Mouse (Mus musculus) lung, postnatal 0 days (tissue): Measurements from ENCODE around the gene Adam15. TPM values are rescaled to one million over a fixed set of nuclear protein-coding genes. Genes with fewer than 3 reads are reported as not detected.
A peak's percentile ranks its signal among the peaks of the same experiment; 100 is the strongest.

Experiments
- ATAC-seq: fragments of 200-750 bp; cut with Nextera tagmentation; 2 replicates; pipeline ENCODE4 v1.8.0; 2017; ENCODE audit warnings: moderate library complexity
- DNase-seq: peaks from one replicate; pipeline ENCODE4 v3.0.0-alpha.2; 2016; ENCODE audit warnings: low spot score
- H3K27ac ChIP-seq: fragments of 300-500 bp; sonication (generic); 2 replicates; pipeline ENCODE4 v1.5.1; 2014; ENCODE audit warnings: antibody characterized with exemption, mild to moderate bottlenecking, low read length, mixed read lengths
- H3K27me3 ChIP-seq: fragments of 300-500 bp; sonication (generic); replicated peaks from 2 replicates; pipeline ENCODE4 v1.6.1; 2014; ENCODE audit warnings: low read length, mixed read lengths; ENCODE audit not compliant: insufficient read depth
- H3K36me3 ChIP-seq: fragments of 300-500 bp; sonication (generic); 2 replicates; pipeline ENCODE4 v1.6.1; 2014; ENCODE audit warnings: low read length, mixed read lengths; ENCODE audit not compliant: insufficient read depth
- H3K4me1 ChIP-seq: fragments of 300-500 bp; sonication (generic); 2 replicates; pipeline ENCODE4 v1.6.1; 2014; ENCODE audit warnings: antibody characterized with exemption, low read depth, low read length, mixed read lengths; ENCODE audit not compliant: insufficient read depth
- H3K4me2 ChIP-seq: fragments of 300-500 bp; sonication (generic); replicated peaks from 2 replicates; pipeline ENCODE4 v1.6.1; 2014; ENCODE audit warnings: low read depth, mild to moderate bottlenecking, low read length, moderate library complexity, mixed read lengths
- H3K4me3 ChIP-seq: fragments of 300-500 bp; sonication (generic); 2 replicates; pipeline ENCODE4 v1.5.1; 2014; ENCODE audit warnings: low read depth, low read length
- H3K9ac ChIP-seq: fragments of 300-500 bp; sonication (generic); replicated peaks from 2 replicates; pipeline ENCODE4 v1.6.1; 2014; ENCODE audit warnings: low read depth, mild to moderate bottlenecking
- H3K9me3 ChIP-seq: fragments of 300-500 bp; sonication (generic); 2 replicates; pipeline ENCODE4 v1.6.1; 2016; ENCODE audit warnings: low read length, mixed read lengths
- CTCF ChIP-seq: IDR thresholded peaks from 2 replicates; pipeline ENCODE4 v1.5.1; 2016; ENCODE audit warnings: antibody characterized with exemption, mild to moderate bottlenecking
- EP300 ChIP-seq: IDR thresholded peaks from 2 replicates; pipeline ENCODE4 v1.6.1; 2016; ENCODE audit warnings: antibody characterized with exemption, mild to moderate bottlenecking, control low read depth
- WGBS: fragments of 180-500 bp; shearing (Covaris S2); extraction: QIAGEN DNeasy Blood & Tissue Kit; methylation state at CpG from one replicate; pipeline ENCODE4 v1.1.7; 2014; 5-methylcytosine and 5-hydroxymethylcytosine counted together
- polyA plus RNA-seq: library from polyadenylated mRNA; unstranded; fragments of >200 nt; fragmentation: Nextera tagmentation; extraction: Ambion mirVana; gene quantifications from 2 replicates; pipeline ENCODE4 v1.2.1, GENCODE M21; 2015

The Adam15 gene
- polyA plus RNA-seq, 1 experiment from 2014 or later = 177 TPM

DNA sequence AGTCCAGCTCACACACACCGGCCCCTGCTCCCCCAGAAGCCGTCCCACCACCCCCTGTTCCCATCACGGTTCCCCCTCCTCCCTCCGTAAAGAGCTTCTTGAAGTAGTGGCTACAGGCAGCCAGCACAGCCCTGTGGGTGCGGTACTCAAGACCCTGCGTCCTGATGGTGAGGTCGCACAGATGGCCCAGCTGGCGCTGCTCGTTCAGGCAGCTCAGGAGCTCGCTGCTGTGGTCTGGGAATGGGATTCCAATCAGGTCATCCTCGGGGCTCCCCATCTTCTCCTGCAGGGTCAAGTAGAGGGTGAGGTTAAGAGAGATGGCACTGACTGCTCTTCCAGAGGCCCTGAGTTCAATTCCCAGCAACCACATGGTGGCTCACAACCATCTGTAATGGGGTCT is 31.4 kb upstream of the Adam15 start:
- Histone ChIP-seq H3K4me2 (no peak overlapping the region), H3K4me1 (peaks cover 9% of the 10 kb centered on the region; the same call in 1 of the 2 replicates), H3K36me3 (peaks cover 8% of the 10 kb centered on the region; the same call in 1 of the 2 replicates), H3K27ac (no peak overlapping the region), H3K9me3 (no peaks in the 10 kb centered on the region), H3K4me3 (no peak overlapping the region), H3K9ac (no peak overlapping the region), H3K27me3 (no peaks in the 10 kb centered on the region)
- DNase-seq (no peak), ATAC-seq (no peak)
- 73% methylated on average over 11 of the region's 11 CpGs for WGBS
- TF ChIP-seq CTCF = no peak
- TF ChIP-seq EP300 = no peak

DNA sequence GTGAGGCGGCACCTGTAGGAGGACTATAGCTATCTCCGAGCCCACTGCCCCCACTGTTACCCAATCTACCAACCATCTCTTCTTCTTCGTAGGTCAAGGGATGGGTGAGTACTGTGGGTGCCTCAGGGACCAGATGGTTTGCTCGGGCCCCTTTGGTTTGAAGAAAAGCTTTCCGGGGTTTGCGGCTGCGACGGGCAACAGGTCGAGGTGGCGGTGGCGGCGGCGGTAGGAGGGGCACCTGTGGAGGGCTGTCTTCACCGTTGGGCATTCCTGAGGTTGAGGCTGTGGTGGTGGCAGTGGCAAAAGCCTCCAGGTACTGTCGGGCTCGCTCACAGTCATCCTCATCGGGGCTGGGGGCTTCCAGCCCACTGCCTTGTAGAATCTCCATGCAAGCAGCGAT is 30.9 kb upstream of the Adam15 start:
- Histone ChIP-seq H3K9me3 (no peaks in the 10 kb centered on the region), H3K4me1 (peaks cover 9% of the 10 kb centered on the region; the same call in 1 of the 2 replicates), H3K4me3 (no peak overlapping the region), H3K36me3 (peaks cover 8% of the 10 kb centered on the region; the same call in 1 of the 2 replicates), H3K9ac (no peak overlapping the region), H3K27ac (no peak overlapping the region), H3K4me2 (no peak overlapping the region), H3K27me3 (no peaks in the 10 kb centered on the region)
- WGBS = 93% methylated on average over 18 of the region's 18 CpGs
- TF ChIP-seq CTCF (no peak), EP300 (no peak)
- no peak for DNase-seq
- no peak for ATAC-seq

DNA sequence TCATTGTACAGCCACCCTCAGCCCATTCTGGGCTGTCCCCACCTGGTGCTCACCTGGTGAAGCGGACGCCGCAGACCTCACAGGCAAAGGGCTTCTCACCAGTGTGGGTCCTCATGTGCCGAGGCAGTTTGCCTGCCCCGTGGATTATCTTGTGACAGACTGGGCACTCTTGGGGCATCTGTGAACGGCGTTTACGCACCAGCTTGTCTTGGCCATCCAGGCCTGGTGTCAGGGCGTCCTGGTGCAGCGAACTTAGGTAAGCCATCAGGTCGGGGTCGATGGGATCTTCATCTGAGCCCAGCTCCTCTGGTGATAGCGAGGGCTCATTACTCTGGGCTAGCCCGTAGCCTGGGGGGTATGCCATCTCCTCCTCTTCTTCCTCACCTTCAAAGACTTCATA is 30.5 kb upstream of the Adam15 start:
- no peak for TF ChIP-seq CTCF
- no peak for TF ChIP-seq EP300
- no peak overlapping the region for H3K27ac ChIP-seq
- no peak overlapping the region for H3K4me3 ChIP-seq
- 92% methylated on average over 14 of the region's 14 CpGs for WGBS
- H3K27me3 ChIP-seq = no peaks in the 10 kb centered on the region
- peaks cover 9% of the 10 kb centered on the region; the same call in 1 of the 2 replicates for H3K4me1 ChIP-seq
- no peak for ATAC-seq
- H3K36me3 ChIP-seq = peaks cover 8% of the 10 kb centered on the region; the same call in 1 of the 2 replicates
- H3K9me3 ChIP-seq = no peaks in the 10 kb centered on the region
- no peak overlapping the region for H3K9ac ChIP-seq
- DNase-seq = no peak
- no peak overlapping the region for H3K4me2 ChIP-seq

DNA sequence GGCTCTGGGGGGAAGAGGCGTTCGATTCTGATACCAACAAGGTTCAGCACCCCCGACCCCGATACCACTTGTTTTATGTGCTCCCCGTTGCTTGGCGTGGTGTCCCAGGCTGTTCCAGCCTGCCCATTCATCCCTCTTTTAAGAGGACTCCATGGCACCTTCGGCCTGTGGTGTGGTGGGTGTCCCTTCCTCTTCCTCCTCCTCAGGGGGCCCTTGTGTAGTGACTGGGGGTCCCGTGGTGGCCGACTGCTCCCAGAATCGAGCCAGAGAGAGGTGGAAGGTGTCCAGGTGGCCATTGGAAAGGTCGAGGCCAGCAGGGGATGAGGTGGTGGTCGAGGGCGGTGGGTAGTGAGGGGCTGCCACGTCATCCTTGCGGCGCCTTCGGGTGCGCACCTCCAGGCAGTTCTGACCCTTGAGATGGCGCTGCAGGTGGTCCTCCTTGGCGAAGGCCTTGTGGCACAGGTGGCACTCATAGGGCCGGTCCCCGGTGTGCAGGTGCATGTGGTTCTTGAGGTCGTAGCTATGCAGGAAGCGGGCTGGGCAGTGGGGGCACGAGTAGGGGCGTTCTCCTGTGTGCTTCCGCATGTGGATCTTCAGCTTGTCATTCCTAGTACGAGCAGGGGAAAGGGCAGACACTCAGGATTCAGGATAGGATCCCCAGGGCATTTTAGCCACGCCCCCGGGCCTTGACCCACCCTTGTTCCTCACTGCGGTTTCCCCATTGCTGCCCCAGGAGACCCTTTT is 29.8 kb upstream of the Adam15 start:
- DNase-seq (no peak), ATAC-seq (no peak)
- H3K36me3 ChIP-seq = peaks cover 8% of the 10 kb centered on the region; the same call in 1 of the 2 replicates
- H3K4me2 ChIP-seq = no peak overlapping the region
- peaks cover 9% of the 10 kb centered on the region; the same call in 1 of the 2 replicates for H3K4me1 ChIP-seq
- no peaks in the 10 kb centered on the region for H3K9me3 ChIP-seq
- TF ChIP-seq EP300 = no peak
- H3K4me3 ChIP-seq = no peak overlapping the region
- H3K27ac ChIP-seq = no peak overlapping the region
- no peaks in the 10 kb centered on the region for H3K27me3 ChIP-seq
- H3K9ac ChIP-seq = no peak overlapping the region
- 81% methylated on average over 31 of the region's 31 CpGs for WGBS

DNA sequence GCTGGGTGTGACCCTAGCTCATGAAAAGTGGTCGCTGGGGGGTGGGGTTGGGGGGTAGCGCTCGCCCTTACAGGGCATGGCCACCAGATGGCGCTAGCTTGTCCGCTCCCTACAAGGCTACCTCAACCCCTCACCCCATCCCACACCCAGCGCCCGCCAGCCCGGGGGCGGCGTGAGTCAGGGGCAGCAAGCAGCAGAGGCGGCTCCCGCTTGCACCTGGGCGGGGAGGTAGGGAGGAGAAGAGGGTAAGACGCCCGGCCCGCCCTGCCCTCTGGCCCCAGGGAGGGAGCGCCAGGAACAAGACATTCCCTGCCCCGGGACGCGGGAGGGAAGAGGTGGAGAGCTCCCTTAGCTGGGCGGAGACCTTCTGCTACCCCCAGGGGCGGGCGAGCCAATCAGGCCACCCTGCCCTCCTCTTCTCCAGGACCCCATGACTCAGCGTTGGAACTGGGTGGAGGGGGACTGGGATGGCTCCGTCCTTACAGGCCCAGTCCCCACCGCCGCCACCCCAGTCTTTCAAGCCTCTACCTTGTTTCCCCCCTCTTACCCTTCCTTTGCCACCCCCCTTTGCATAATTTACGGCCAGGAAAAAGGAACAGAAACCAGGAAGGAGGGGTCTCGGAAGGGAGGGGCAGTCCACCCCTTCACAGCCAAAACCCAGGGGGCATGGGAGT is 28.7 kb upstream of the Adam15 start:
- Histone ChIP-seq H3K27ac (peak overlapping the region; percentile 57; the same call in 1 of the 2 replicates), H3K4me3 (peak overlapping the region; percentile 48)
- WGBS = 3% methylated on average over 22 of the region's 29 CpGs

DNA sequence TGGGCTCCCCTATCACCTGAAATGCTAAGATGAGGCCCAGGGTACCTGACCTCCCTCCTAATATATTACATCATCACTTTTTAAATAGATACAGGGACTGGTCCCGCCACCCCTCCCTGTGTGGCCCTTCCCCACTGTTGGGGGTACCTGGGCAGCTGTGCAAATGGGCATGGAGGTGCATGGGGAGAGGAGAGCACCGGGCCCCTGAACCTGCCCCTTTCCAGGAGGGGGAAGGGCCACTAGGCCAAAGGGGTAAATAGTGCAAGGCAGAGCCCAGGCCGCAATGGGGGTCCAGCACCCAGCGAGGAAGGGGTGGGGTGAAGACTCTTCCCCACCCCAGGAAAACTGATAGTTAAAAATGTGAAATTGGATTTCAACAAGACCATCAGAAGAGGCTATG is 28.0 kb upstream of the Adam15 start:
- WGBS = 67% methylated on average over 4 of the region's 4 CpGs
- TF ChIP-seq CTCF (no peak), EP300 (no peak)
- DNase-seq (no peak), ATAC-seq (no peak)
- Histone ChIP-seq H3K27ac (no peak overlapping the region), H3K27me3 (no peaks in the 10 kb centered on the region), H3K4me1 (peaks cover 9% of the 10 kb centered on the region; the same call in 1 of the 2 replicates), H3K36me3 (peaks cover 8% of the 10 kb centered on the region; the same call in 1 of the 2 replicates), H3K9ac (no peak overlapping the region), H3K4me3 (peak overlapping the region; percentile 48; the same call in 1 of the 2 replicates), H3K4me2 (peak overlapping the region; percentile 72), H3K9me3 (no peaks in the 10 kb centered on the region)

More for the DNA sequence above, 28.7 kb upstream of the Adam15 start:
- TF ChIP-seq CTCF = peak; percentile 91
- TF ChIP-seq EP300 = peak; percentile 73
- peak; percentile 93 for DNase-seq
- Histone ChIP-seq H3K4me1 (peaks cover 9% of the 10 kb centered on the region; the same call in 1 of the 2 replicates), H3K36me3 (peaks cover 8% of the 10 kb centered on the region; the same call in 1 of the 2 replicates), H3K9me3 (no peaks in the 10 kb centered on the region), H3K9ac (peak overlapping the region; percentile 19; the same call in 1 of the 2 replicates), H3K4me2 (peak overlapping the region; percentile 72), H3K27me3 (no peaks in the 10 kb centered on the region)
- peak; percentile 91 for ATAC-seq
